Mouse (Mus musculus) Patski (cell line): ENCODE measurements at regions not wholly inside any gene's neighbourhood (a gene's known extent, or its start where the extent isn't known, plus 50 kb on each side); places are given as distances from the start of the nearest gene placed in this dataset.

ENCODE experiments used
- ATAC-seq: fragments of 100-300 bp; one replicate; pipeline ENCODE4 v1.8.0; 2021
- CTCF ChIA-PET: fragments of 350-600 bp; sonication (Branson Sonifier 250); formaldehyde crosslinking; loops from one replicate; lab custom pipeline; 2022; ENCODE audit warnings: inconsistent platforms; lab: Charles Lee
- POLR2A ChIA-PET: fragments of 350-600 bp; sonication (Branson Sonifier 250); formaldehyde crosslinking; loops from one replicate; lab custom pipeline; 2022; ENCODE audit warnings: antibody characterized with exemption, inconsistent platforms; lab: Charles Lee
- DNase-seq: peaks from one replicate; pipeline ENCODE4 v3.0.0-alpha.2; 2011; ENCODE audit warnings: low read depth, low spot score
- H3K27me3 ChIP-seq: fragments of 371-371 bp; one replicate; pipeline ENCODE4 v1.5.1; 2021
- CTCF ChIP-seq: fragments of 100-300 bp; IDR thresholded peaks from one replicate; pipeline ENCODE4 v1.5.1; 2021
- in situ Hi-C: fragments of 300-500 bp; cut with MboI; formaldehyde crosslinking; loops from 3 replicates; pipeline ENCODE4 v1.11.1; 2018; ENCODE audit warnings: low pct_unique_long_range_greater_than_20kb, mixed read lengths

GRCm38 (mm10) chr9:120697749-120698148 lies 126.5 kb downstream of the Rpl14 start:
- in situ Hi-C loops = no loop called here
- ChIA-PET POLR2A (no interaction called here), CTCF (no interaction called here)
- ATAC-seq = no peak
- no peak for DNase-seq
- no peak for TF ChIP-seq CTCF
- no peaks in the 10 kb centered on the region for H3K27me3 ChIP-seq

DNA sequence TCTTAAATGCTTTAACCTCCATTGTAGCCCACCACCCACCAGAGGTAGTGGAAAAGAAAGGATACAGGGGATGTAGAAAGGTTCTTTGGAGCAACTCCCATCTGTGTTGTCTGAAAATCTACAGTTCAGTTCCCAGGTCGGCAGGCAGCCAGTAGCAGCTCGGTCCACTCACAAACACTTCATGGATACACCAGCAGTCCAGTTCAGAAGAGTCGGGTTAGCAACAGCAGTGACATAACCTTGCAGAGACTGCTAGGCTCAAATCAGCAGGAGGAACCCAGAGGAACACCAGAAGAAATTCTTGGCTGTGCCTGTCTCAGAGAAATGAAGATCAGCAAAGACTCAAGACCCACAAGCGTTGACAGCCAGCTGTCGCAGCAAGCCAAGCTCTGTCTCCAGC lies 128.5 kb downstream of the Rpl14 start:
- POLR2A ChIA-PET = no interaction called here
- no peaks in the 10 kb centered on the region for H3K27me3 ChIP-seq
- DNase-seq (no peak), ATAC-seq (no peak)
- CTCF ChIA-PET = no interaction called here
- no peak for TF ChIP-seq CTCF
- in situ Hi-C loops = no loop called here

- ATAC-seq (no peak), DNase-seq (no peak)
- ChIA-PET POLR2A (no interaction called here), CTCF (no interaction called here)
- TF ChIP-seq CTCF = no peak
- in situ Hi-C loops = no loop called here
- H3K27me3 ChIP-seq = no peaks in the 10 kb centered on the region
Measured at GRCm38 (mm10) chr9:120702836-120703235, 131.6 kb downstream of the Rpl14 start.

GRCm38 (mm10) chr9:120703291-120703930 lies 132.2 kb downstream of the Rpl14 start:
- no peaks in the 10 kb centered on the region for H3K27me3 ChIP-seq
- DNase-seq (peak; percentile 48), ATAC-seq (peak; percentile 69)
- POLR2A ChIA-PET = no interaction called here
- CTCF ChIA-PET = no interaction called here
- in situ Hi-C loops = no loop called here
- no peak for TF ChIP-seq CTCF

GRCm38 (mm10) chr9:120706562-120707198 lies 135.4 kb downstream of the Rpl14 start:
- POLR2A ChIA-PET = no interaction called here
- no peak for TF ChIP-seq CTCF
- CTCF ChIA-PET = no interaction called here
- no peak for ATAC-seq
- no peak for DNase-seq
- in situ Hi-C loops = no loop called here
- no peaks in the 10 kb centered on the region for H3K27me3 ChIP-seq

GRCm38 (mm10) chr9:120708507-120708906 lies 137.3 kb downstream of the Rpl14 start:
- ATAC-seq (no peak), DNase-seq (no peak)
- H3K27me3 ChIP-seq = no peaks in the 10 kb centered on the region
- in situ Hi-C loops = no loop called here
- ChIA-PET POLR2A (no interaction called here), CTCF (no interaction called here)
- TF ChIP-seq CTCF = no peak

GRCm38 (mm10) chr9:120709146-120709655 lies 138.0 kb downstream of the Rpl14 start:
- in situ Hi-C loops = no loop called here
- no peak for TF ChIP-seq CTCF
- ChIA-PET POLR2A (no interaction called here), CTCF (no interaction called here)
- H3K27me3 ChIP-seq = no peaks in the 10 kb centered on the region
- no peak for DNase-seq
- ATAC-seq = no peak

DNA sequence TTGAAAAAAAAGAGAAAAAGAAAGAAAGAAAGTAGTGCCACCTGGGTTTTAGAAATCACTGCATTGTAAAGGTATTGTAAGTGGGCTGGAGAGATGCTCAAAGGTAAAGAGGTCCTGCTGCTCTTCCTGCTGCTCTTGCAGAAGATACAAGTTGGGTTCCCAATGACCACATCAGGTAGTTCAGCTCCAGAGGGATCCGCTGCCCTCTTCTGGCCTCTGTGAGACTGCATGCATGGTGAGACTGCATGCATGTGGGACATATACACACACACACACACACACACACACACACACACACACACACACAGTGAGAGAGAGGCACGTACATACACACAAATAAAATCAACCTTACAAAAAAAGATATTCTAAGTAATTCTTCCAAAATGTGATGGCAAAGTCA lies 141.7 kb downstream of the Rpl14 start:
- CTCF ChIA-PET = no interaction called here

DNA sequence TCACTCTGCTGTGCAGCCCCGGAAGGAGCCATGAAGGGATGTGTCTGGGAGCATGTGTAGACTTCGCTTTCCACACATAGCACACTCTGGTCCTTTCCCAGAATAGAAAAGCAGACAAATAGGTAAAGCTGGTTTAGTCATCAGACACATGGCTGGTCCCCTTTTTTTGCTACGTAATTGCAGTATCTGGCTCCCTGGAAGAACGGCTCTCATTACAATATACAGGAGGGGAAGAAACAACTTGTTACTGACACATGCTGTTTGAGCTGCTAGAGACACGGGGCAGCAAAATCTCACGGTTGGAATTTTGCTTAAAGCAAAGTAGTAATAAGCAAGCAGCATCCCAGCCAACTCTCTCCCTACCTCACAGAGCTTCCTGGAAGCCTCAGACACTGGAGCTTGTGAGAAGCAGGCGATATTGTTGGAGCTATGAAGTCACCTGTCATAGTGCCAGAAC lies 144.4 kb downstream of the Rpl14 start:
- in situ Hi-C loops = no loop called here
- no peaks in the 10 kb centered on the region for H3K27me3 ChIP-seq
- ChIA-PET POLR2A (no interaction called here), CTCF (interaction anchor here (0.8 kb wide), 1 partner anchor 65 kb away, joined by 4 read pairs; no protein-coding TSS in a partner anchor)
- ATAC-seq (no peak), DNase-seq (no peak)
- no peak for TF ChIP-seq CTCF

More for the DNA sequence above, 141.7 kb downstream of the Rpl14 start:
- no peak for TF ChIP-seq CTCF
- POLR2A ChIA-PET = no interaction called here
- DNase-seq (no peak), ATAC-seq (no peak)
- in situ Hi-C loops = no loop called here
- no peaks in the 10 kb centered on the region for H3K27me3 ChIP-seq

GRCm38 (mm10) chr9:120718812-120719211 lies 147.6 kb downstream of the Rpl14 start:
- no peaks in the 10 kb centered on the region for H3K27me3 ChIP-seq
- POLR2A ChIA-PET = no interaction called here
- no peak for DNase-seq
- CTCF ChIA-PET = interaction anchor here (1.8 kb wide), 1 partner anchor 11 kb away, joined by 4 read pairs; no protein-coding TSS in a partner anchor
- in situ Hi-C loops = no loop called here
- no peak for ATAC-seq
- TF ChIP-seq CTCF = no peak

DNA sequence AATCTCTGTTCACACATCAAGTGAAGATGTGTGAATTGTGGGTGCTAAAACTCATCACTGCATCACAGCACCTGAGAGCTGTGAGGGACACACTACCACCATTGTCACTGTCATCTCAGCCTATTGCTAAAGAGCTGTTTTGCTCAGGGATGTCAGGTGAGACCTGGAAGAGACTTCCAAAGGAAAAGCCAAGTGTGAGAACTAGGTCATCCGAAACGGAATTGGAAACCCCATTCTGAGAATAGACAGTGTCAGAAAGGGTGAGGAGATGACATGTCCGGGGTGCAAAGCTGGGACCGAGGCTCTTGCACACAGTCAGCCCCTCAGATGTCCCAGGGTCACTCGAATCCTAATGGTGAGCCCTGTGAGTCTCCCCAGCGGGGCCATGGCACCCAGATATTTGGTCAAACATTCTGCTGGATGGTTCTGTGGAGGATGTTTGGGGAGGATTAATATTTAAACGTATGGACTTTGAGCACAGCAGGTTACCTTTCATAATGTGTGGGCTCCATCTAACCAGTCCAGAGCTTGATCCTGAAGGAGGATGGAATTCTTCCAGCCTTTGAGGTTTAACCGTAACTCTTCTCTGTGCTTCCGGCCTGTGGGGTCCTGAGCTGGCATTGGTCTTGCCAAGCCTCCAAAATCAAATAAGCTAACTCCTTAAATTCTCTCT lies 150.3 kb downstream of the Rpl14 start:
- H3K27me3 ChIP-seq = no peaks in the 10 kb centered on the region
- DNase-seq = no peak
- CTCF ChIA-PET = no interaction called here
- no peak for ATAC-seq
- POLR2A ChIA-PET = no interaction called here
- no peak for TF ChIP-seq CTCF
- in situ Hi-C loops = no loop called here
